Mouse (Mus musculus) mouse embryonic stem cell (cell line): Measurements from ENCODE around the gene Prdm4.

Experiments
- in situ Hi-C, 2 experiments: fragments of 300-500 bp; cut with MboI; formaldehyde crosslinking; loops; 1 replicate in 1 of 2; 3 replicates in 1 of 2; pipeline ENCODE4 v1.14.3; 2019 to 2020; ENCODE audit warnings: low sequenced_read_pairs in 2 of 2, low pct_unique_long_range_greater_than_20kb in 1 of 2, mixed read lengths in 1 of 2; ENCODE audit not compliant: unreplicated experiment in 1 of 2

The Prdm4 gene

DNA sequence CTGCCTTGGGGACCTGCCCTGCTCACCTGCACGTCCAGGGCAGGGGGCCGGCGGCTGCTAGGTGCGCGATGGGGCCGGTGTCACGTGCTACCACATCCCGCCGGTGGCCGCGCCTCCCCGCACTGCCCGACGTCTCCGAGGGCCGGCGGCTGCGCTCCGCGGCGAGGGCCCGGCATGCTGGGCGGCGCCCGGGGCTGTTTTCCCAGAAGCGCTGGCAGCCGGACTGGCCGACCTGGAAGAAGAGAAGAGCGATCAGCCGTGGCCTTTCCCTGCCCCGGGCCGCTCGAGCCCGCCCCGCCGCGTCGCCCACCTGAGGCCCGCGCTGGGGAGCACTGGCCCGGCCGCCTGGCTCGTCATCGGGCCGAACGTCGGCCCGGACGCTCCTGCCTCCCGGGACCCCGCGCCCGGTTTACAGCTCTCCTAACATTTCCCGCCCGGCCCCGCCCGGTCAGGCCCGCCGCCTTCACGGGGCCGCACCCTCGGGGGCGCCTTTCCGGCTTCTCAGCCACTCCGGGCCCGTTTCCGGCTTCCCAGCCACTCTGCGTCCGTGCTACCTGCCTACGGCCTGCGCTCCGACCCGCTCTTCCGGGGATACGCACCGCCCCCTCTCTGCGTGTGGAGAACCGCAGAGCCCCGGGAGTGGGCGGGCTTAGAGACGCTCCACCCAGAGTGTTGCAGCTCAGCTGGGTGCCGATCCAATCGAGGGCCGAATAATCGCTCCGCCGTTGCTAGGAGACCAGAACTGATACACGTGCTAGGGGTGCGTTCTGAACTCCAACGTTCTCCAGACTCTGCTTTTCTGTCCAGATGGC, at the start of gene Prdm4:
Gene Prdm4 (minus strand): TSS at position 645 of the 812 bp plus-strand sequence.
- in situ Hi-C loops, result no loop called here

DNA sequence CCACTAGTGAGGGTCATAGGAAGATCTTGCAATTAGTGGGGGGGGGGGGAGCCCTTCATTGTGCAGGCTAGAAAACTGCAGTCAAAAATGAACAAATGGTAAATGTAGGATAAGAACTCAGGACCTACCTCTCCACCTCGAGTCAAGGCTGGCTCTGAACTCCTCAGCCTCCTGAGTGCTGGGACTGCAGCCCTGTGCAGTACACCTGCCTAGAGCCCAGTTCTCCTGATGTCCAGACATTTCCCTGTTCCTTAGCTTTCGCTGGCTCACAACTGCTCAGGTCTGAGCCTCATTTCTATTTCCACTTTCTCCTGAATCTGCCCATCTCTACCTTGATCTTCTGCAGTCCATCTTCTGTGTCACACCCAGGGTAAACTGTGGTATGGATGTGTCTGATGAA, 49.5 kb upstream of the Prdm4 start:
- in situ Hi-C loops, result loop anchor here (10.0 to 25.0 kb wide), 3 partner anchors 321 to 496 kb away; no protein-coding TSS in a partner anchor

DNA sequence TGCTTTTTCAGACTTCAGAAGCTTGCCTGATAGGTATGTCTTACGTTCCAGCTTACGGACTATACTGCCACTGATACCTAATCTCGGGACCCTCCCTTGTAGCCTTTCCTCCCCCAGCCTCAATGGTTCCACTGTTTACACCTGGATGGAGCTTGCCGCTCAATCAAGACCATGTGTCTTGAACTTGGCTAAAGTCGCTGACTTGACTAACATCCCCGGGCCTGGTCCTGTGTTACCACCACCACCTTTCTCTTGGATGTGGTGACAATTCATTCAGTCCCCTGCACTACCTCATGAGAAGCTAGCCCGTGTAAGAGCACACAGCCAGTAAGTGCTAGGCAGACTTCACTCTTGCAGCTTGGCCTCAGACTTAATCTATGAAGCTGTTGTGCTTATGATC, 47.4 kb upstream of the Prdm4 start:
- in situ Hi-C loops, result loop anchor here (10.0 to 25.0 kb wide), 3 partner anchors 323 to 498 kb away; no protein-coding TSS in a partner anchor

DNA sequence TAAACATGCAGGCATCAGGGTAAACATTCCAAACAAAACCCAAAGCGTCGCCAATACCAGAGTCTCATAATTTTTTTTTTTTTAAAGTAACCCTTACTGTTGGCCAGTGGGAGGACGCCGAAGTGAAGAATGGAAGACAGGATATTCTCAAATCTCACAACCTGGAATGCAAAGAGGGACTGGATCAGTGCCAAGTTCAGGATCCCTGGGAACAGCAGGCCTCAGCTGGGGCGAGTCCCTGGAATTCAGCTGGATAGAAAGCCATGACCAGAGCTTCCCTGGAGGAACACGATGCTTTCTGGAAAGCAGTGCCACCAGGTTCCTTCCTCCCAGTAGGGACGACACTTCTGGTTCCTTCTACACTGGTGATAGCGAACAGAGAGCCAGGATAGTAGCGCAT, 46.0 kb upstream of the Prdm4 start:
- in situ Hi-C loops, result loop anchor here (10.0 to 25.0 kb wide), 3 partner anchors 324 to 499 kb away; no protein-coding TSS in a partner anchor

DNA sequence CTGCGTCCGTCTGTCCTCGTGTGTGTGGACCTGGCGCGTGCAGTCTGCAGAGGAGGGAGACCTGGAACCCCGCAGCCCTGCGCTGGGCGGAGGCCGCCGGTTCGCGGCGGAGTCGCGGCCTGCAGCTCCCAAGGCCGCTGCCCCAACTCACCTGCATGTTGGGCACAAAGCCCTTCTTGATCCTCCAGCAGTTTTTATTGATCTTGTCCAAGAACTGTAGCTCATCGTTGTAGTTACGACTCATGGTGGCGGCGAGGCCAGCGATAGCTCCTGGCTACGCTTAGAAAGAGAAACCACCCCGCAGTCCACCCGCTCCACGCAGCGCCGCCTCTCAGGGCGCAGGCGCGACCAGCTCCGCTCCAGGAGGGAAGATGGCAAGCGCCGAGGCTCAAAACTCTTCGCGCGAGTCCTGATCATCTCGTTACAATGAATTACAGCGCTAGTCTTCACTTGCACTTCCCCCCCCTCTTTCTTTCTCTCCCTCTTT, 40.6 kb upstream of the Prdm4 start, which contains the start of gene Rtcb:
Gene Rtcb (minus strand): TSS at position 360 of the 487 bp plus-strand sequence.
- in situ Hi-C loops, result loop anchor here (25.0 kb wide), 2 partner anchors 330 to 505 kb away; no protein-coding TSS in a partner anchor

DNA sequence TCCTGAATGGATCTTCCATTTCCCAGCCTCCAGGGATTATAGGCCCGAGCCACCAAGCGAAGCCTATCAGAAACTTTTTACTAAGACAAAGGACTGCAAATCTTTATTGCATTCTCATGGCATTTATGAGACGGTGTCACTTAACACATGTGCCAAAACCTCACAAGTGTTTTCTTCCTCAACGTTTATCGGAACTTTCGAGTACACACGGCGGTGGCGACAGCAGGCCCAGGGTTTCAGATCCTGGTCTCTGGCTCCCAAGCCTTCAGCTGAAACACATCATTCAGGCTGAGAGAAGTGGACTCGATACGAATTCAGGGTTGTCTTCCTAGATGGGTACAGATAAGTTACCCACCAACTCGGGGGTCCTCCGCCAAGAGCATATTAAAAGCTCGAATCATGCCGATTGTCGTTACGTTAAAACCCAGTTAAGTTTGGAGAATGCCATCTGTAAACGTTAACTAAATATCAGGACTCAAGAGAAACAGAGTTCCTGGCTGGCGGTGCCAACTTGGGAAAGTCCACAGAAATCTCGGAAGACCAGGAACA, 40.0 kb upstream of the Prdm4 start:
- in situ Hi-C loops, result loop anchor here (25.0 kb wide), 2 partner anchors 330 to 505 kb away; no protein-coding TSS in a partner anchor

DNA sequence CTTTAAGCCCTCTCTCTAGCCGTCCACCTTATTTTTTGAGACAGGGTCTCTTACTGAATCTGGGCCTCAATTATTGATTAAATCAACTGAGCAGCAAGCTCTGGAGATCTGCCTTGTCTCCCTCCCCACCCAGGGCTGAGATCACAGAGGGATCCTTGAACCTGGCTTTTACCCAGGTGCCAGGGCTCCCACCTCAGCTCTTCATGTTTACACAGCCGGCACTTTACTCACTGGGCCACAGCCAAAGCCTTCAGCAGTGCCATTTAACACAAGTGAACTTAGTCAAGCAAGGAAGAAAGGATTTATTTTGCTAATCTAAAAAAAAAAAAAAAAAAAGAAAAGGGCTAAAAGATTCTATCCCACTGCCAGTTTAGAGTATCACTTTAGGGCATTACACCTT, 37.5 kb upstream of the Prdm4 start:
- in situ Hi-C loops, result loop anchor here (25.0 kb wide), 2 partner anchors 333 to 508 kb away; no protein-coding TSS in a partner anchor

DNA sequence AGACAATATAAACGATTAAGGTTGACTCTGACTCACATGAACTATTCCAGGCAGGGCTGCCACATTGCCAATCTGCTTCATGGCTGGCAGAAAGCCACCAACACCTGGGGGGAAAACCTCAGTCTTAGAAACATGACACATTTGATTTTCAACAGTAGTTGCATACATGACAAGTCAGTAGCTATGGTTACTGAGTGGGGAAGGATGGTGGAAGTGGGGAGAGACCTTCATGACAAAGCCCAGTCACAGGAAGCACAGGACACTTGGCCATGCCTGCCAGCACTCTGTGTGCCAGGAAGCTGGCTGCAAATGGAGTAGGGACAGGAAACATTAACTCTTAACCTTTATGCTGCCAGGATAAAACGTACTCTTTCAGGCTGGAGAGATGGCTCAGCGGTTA, 36.5 kb upstream of the Prdm4 start:
- in situ Hi-C loops, result loop anchor here (25.0 kb wide), 2 partner anchors 334 to 509 kb away; no protein-coding TSS in a partner anchor

DNA sequence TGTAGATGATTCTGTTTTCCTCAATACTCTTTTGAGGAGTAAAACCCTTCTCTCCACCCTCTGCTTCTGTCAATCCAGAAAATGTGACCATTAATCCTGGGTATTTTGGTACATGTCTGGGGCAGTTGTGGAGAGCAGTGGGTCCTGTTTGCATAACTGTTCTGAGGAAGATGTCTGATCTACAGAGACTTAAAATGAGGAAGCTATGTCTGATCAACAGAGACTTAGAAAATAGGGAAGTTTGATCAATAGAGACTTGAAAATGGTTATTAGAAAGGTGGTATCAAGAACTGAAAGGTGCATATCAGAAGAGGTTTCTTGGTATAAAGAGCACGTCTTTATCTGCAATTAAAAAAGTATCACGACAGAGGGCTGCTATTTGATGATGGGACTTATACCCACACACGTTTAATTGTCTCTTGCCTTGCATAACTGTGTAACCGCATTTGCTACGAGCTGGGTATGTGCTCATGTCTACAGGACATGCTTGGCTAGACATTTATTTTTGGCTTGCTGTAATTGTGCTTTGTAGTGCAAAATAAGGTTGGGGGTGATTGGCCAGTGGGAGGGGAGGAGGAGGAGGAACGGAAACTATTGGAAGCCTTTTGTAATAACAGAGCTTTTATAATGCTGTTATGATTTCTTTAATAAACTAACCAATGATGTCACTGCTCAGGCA, 35.0 kb upstream of the Prdm4 start:
- in situ Hi-C loops, result loop anchor here (25.0 kb wide), 2 partner anchors 335 to 510 kb away; no protein-coding TSS in a partner anchor

DNA sequence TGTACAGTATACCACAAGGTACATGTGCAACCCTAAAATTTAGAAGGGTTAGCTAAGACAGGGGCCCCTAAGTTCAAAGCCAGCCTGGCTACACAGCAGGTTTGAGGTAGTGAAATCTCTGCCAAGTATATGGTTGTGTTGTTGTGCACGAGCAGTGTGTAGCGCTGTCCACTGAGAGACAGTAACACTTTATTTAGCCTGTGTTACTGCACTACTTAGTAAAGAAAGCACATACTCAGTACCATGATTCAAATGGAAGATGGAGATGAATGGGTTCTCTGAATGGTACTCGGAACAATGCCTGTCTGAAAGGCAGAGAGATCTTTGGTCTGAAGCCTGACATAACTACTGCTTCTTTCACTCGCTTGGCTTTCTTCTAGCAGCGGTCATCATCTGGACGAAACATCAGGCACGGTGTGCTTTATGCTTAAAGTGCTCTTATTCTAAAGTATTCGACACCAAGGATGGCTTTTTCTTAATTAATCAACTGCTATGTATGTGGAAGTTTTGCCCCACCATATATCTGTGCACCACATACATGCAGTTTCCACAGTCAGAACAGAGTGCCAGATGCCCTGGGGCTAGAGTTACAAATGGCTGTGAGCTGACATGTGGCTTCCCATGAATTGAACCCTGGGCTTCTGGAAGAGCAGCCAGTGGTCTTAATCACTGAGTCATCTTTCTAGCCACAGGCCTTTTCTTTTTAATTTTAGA, 31.7 kb upstream of the Prdm4 start:
- in situ Hi-C loops, result no loop called here

DNA sequence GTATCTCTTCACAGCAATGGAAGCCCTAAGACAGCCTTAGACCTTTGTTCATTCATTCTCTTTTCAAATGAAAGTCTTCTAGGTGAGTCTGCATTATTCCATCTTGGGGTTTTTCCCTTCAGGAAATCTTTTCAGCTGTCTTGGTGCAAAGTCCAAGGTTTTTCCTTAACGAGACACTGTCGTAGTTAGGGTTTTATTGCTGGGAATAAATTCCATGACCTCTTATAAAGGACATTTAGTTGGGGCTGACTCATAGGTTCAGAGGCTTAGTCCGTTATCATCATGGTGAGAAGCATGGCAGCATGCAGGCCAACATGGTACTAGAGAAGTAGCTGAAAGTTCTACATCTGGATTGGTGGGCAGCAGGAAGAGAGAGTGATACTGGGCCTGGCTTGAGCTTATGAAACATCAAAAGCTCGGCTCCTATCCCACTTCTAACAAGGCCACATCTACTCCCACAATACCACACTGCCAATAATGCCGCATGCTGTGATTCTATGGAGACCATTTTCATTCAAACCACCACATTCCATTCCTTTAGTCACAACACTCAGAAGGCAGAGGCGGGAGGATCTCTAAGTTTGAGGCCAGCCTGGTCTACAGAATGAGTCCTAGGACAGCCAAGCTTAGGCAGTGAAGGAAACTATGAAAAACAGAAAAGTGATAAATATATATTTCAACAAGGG, 19.5 kb upstream of the Prdm4 start:
- in situ Hi-C loops, result no loop called here

DNA sequence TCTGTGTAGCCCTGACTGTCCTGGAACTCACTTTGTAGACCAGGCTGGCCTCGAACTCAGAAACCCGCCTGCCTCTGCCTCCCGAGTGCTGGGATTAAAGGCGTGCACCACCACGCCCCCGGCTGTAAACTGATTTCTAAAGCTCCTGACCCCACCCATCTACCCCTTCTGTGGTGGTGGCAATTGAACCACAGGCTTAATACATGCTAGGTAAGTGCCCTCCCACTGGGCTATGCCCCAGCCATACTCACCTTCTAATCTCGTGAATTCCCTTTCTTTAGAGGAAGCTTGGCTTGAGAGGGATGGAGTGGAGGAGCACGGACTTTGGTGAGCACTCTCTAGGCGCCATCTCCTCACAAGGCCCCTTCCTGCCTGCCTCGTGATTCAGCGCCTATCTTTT, 13.0 kb upstream of the Prdm4 start:
- in situ Hi-C loops, result no loop called here

DNA sequence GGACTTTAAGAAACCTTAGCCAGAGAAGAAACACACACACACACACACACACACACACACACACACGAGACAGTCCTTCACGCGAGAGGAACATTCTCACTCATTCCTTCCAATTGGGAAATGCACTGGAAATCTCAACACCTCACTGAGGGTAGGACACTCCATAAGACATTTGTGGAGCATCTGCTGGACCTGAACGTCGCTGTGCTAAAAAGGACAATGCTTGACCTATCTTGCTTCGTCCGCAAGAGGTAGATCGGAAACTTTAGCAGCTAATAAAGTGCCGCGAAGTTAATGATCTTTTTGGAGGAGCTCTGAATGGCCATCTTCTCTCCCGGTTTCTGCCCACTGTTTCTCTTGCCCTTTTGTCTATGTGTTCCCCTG, 12.3 kb upstream of the Prdm4 start:
- in situ Hi-C loops, result no loop called here

DNA sequence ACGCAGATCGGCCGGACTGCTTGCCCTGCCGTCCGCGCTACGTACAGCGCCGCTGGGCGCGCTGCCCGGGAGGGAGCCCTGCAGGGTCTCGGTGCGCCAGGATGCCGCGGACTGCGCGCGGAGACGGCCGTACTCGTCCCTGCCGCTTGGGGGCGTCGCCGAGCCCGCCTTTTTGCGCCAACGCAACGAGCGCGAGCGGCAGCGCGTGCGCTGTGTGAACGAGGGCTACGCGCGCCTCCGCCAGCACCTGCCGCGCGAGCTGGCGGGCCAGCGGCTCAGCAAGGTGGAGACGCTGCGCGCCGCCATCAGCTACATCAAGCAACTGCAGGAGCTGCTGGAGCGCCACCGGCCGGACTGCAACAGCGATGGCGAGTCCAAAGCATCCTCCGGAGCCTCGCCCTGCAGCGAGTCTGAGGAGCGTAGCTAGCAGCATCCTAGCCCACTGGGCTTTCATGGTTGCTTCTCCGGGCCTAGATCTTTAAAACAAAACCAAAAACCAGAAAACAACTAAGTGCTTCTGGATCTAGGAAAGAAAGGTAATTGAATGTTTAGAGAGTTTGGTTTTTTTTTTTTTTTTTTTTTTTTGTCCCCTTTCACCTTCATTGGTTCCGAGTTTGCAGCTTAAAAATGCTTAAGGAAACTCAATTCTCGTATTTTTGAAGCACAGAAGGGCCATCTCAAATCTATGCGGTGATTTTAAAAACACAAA, 11.7 kb upstream of the Prdm4 start:
- in situ Hi-C loops, result no loop called here

DNA sequence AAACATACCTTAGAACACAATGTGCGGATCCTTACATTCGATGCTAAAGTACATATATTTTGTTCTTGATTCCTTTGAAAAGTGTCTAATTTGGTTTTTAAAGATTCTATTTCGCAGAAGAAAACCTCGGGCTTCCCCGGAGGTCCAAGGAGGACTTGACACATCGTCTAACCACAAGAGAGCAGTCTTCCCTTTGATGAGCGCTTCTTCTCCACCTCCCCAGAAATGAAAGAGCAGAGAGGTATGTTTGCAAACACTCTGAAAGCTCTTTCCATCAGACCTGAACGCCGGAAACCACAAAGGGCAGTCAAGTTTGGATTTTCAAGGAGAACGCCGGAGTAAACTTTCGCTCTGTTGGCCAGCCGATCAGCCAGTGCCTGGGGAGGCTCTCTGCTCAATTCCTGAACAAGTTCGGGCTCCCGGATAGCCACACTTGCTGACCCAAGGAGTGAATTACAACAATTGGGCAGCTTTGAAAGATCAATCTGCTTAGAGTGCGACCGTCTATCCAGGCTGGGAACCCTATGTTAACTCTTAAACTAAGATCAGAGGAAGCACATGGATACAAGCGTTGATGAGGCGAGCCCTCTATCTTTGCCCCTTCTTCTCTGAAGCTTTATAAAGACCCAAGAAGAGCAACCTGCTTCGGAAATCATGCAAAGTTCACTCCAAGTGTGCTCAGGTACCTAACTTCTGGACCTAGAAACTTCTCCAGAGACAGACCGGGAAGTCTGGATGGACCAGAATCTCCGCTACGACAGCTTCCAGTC, 10.9 kb upstream of the Prdm4 start, which contains the start of gene Ascl4:
Gene Ascl4 (plus strand): TSS at position 6 of the 770 bp plus-strand sequence.
- in situ Hi-C loops, result no loop called here

DNA sequence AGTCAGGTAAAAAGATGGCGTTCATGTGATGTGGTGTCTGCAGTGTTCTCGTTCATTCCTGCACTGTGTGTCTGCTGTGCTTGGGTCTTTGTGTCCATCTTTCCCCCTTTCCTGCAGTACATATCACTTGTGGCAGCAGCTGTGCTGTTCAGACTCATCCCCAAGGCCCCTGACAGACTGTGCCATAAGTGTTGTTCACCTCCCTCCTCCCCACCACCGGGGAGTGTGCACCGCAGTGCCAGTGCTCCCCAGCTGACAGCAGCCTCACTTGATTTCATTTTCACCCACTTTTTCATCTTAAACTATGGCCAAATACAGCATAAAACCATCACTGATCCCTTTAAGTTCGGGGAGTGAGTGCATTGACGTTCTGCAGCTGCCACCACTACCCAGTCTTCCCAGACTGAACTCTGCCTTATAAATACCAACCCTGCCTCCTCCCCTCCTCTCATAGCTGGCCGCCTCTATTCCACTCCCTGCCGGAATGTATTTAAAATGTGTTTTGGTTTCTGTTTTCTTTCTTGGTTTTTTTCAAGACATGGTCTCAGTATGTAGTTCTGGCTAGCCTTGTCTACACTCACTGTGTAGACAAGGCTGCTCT, 37.0 kb downstream of the Prdm4 start:
- in situ Hi-C loops, result no loop called here
